Mouse (Mus musculus) heart, embryonic 11.5 days (tissue): ENCODE results near the gene Pigl. TPM values are rescaled to one million over a fixed set of nuclear protein-coding genes. Genes with fewer than 3 reads are reported as not detected.

ENCODE experiments used
- ATAC-seq: fragments of 200-750 bp; cut with Nextera tagmentation; replicated peaks from 2 replicates; pipeline ENCODE4 v1.8.0; 2017; ENCODE audit warnings: moderate library complexity; ENCODE audit not compliant: insufficient number of reproducible peaks, low FRiP score, low TSS enrichment
- H3K27ac ChIP-seq: fragments of 300-500 bp; sonication (generic); 2 replicates; pipeline ENCODE4 v1.5.1; 2014; ENCODE audit warnings: mild to moderate bottlenecking, low read depth, low read length
- H3K27me3 ChIP-seq: fragments of 300-500 bp; sonication (generic); 2 replicates; pipeline ENCODE4 v1.6.1; 2014; ENCODE audit warnings: mild to moderate bottlenecking, low read length, mixed read lengths; ENCODE audit not compliant: control insufficient read depth, insufficient read depth
- H3K36me3 ChIP-seq: fragments of 300-500 bp; sonication (generic); 2 replicates; pipeline ENCODE4 v1.6.1; 2014; ENCODE audit warnings: mild to moderate bottlenecking, low read length, moderate library complexity, mixed read lengths; ENCODE audit not compliant: control insufficient read depth, insufficient read depth
- H3K4me1 ChIP-seq: fragments of 300-500 bp; sonication (generic); 2 replicates; pipeline ENCODE4 v1.6.1; 2014; ENCODE audit warnings: low read length; ENCODE audit not compliant: control insufficient read depth, insufficient read depth
- H3K4me2 ChIP-seq: fragments of 300-500 bp; sonication (generic); 2 replicates; pipeline ENCODE4 v1.6.1; 2014; ENCODE audit warnings: mild to moderate bottlenecking, moderate library complexity
- H3K4me3 ChIP-seq: fragments of 300-500 bp; sonication (generic); 2 replicates; pipeline ENCODE4 v1.5.1; 2014; ENCODE audit warnings: low read depth, low read length
- H3K9ac ChIP-seq: fragments of 300-500 bp; sonication (generic); 2 replicates; pipeline ENCODE4 v1.6.1; 2014; ENCODE audit warnings: mild to moderate bottlenecking, low read depth, low read length, moderate library complexity
- H3K9me3 ChIP-seq: fragments of 300-500 bp; sonication (generic); replicated peaks from 2 replicates; pipeline ENCODE4 v1.6.1; 2016; ENCODE audit warnings: low read length; ENCODE audit not compliant: control insufficient read depth
- WGBS: fragments of 180-500 bp; shearing (Covaris S2); extraction: QIAGEN DNeasy Blood & Tissue Kit; methylation state at CpG from one replicate; pipeline ENCODE4 v1.1.7; 2014; ENCODE audit not compliant: insufficient replicate concordance; 5-methylcytosine and 5-hydroxymethylcytosine counted together
- polyA plus RNA-seq: library from polyadenylated mRNA; unstranded; fragments of >200 nt; fragmentation: Nextera tagmentation; extraction: Ambion mirVana; gene quantifications from 2 replicates; pipeline ENCODE4 v1.2.1, GENCODE M21; 2014

Pigl gene
- polyA plus RNA-seq, 1 experiment from 2014 or later, result 14.0 TPM

GRCm38 (mm10) chr11:62539089-62539890 is 81.0 kb downstream of the Pigl start, which contains the start of gene Cenpv:
Gene Cenpv (minus strand): TSS chr11:62539261.
- Histone ChIP-seq H3K27ac (no peak within 1 kb of the TSS), H3K4me1 (no peaks in the 10 kb centered on the region), H3K27me3 (peaks cover 13% of the 10 kb centered on the region; the same call in 1 of the 2 replicates), H3K9me3 (no peaks in the 10 kb centered on the region), H3K9ac (peak within 1 kb of the TSS; percentile 92), H3K36me3 (no peaks in the 10 kb centered on the region), H3K4me2 (peak within 1 kb of the TSS; percentile 93), H3K4me3 (peak within 1 kb of the TSS; percentile 69)
- ATAC-seq, result peak; percentile 33; the same call in 1 of the 2 replicates
- 6% methylated on average over 55 of the region's 57 CpGs for WGBS

- Histone ChIP-seq H3K4me3 (no peak overlapping the region), H3K27ac (no peak overlapping the region), H3K9ac (no peak overlapping the region), H3K4me2 (no peak overlapping the region), H3K27me3 (peaks cover 13% of the 10 kb centered on the region; the same call in 1 of the 2 replicates), H3K4me1 (no peaks in the 10 kb centered on the region), H3K36me3 (no peaks in the 10 kb centered on the region), H3K9me3 (no peaks in the 10 kb centered on the region)
- WGBS, result 76% methylated on average over 7 of the region's 7 CpGs
- ATAC-seq, result no peak
Measured at GRCm38 (mm10) chr11:62540167-62540566, 81.9 kb downstream of the Pigl start.

- Histone ChIP-seq H3K4me1 (no peaks in the 10 kb centered on the region), H3K4me3 (no peak overlapping the region), H3K27me3 (peaks cover 13% of the 10 kb centered on the region; the same call in 1 of the 2 replicates), H3K36me3 (no peaks in the 10 kb centered on the region), H3K4me2 (no peak overlapping the region), H3K9me3 (no peaks in the 10 kb centered on the region), H3K9ac (no peak overlapping the region), H3K27ac (no peak overlapping the region)
- 65% methylated on average over 2 of the region's 2 CpGs for WGBS
- ATAC-seq, result no peak
Measured at GRCm38 (mm10) chr11:62540969-62541368, 82.7 kb downstream of the Pigl start.

GRCm38 (mm10) chr11:62541581-62541980 is 83.3 kb downstream of the Pigl start:
- Histone ChIP-seq H3K9me3 (no peaks in the 10 kb centered on the region), H3K27ac (no peak overlapping the region), H3K4me1 (no peaks in the 10 kb centered on the region), H3K4me3 (no peak overlapping the region), H3K4me2 (no peak overlapping the region), H3K36me3 (no peaks in the 10 kb centered on the region), H3K9ac (no peak overlapping the region), H3K27me3 (peaks cover 13% of the 10 kb centered on the region; the same call in 1 of the 2 replicates)
- 73% methylated on average over 8 of the region's 8 CpGs for WGBS
- ATAC-seq, result no peak

- ATAC-seq, result no peak
- H3K36me3 ChIP-seq, result no peaks in the 10 kb centered on the region
- no peak overlapping the region for H3K4me3 ChIP-seq
- H3K9ac ChIP-seq, result no peak overlapping the region
- no peaks in the 10 kb centered on the region for H3K9me3 ChIP-seq
- H3K4me2 ChIP-seq, result no peak overlapping the region
- 91% methylated on average over 3 of the region's 3 CpGs for WGBS
- H3K27me3 ChIP-seq, result peaks cover 8% of the 10 kb centered on the region; the same call in 1 of the 2 replicates
- no peak overlapping the region for H3K27ac ChIP-seq
- H3K4me1 ChIP-seq, result no peaks in the 10 kb centered on the region
Measured at GRCm38 (mm10) chr11:62543991-62544390, 85.7 kb downstream of the Pigl start.

- H3K9ac ChIP-seq, result peak overlapping the region; percentile 86
- peaks cover 8% of the 10 kb centered on the region; the same call in 1 of the 2 replicates for H3K36me3 ChIP-seq
- ATAC-seq, result no peak
- no peaks in the 10 kb centered on the region for H3K9me3 ChIP-seq
- peak overlapping the region; percentile 95 for H3K27ac ChIP-seq
- H3K4me2 ChIP-seq, result peak overlapping the region; percentile 84
- H3K4me3 ChIP-seq, result peak overlapping the region; percentile 79
- peaks cover 15% of the 10 kb centered on the region for H3K4me1 ChIP-seq
- 19% methylated on average over 5 of the region's 5 CpGs for WGBS
- H3K27me3 ChIP-seq, result no peaks in the 10 kb centered on the region
Measured at GRCm38 (mm10) chr11:62549782-62550181, 91.5 kb downstream of the Pigl start.

GRCm38 (mm10) chr11:62550227-62550685 is 92.0 kb downstream of the Pigl start:
- Histone ChIP-seq H3K9me3 (no peaks in the 10 kb centered on the region), H3K4me3 (peak overlapping the region; percentile 79), H3K27me3 (no peaks in the 10 kb centered on the region), H3K4me1 (peaks cover 17% of the 10 kb centered on the region), H3K4me2 (peak overlapping the region; percentile 84), H3K36me3 (peaks cover 8% of the 10 kb centered on the region; the same call in 1 of the 2 replicates), H3K27ac (peak overlapping the region; percentile 95), H3K9ac (peak overlapping the region; percentile 86)
- ATAC-seq, result peak; percentile 59
- 4% methylated on average over 11 of the region's 11 CpGs for WGBS

- H3K9me3 ChIP-seq, result no peaks in the 10 kb centered on the region
- H3K27me3 ChIP-seq, result no peaks in the 10 kb centered on the region
- ATAC-seq, result peak; percentile 94
- peak within 1 kb of the TSS; percentile 86 for H3K9ac ChIP-seq
- under 1% methylated on average over 40 of the region's 40 CpGs for WGBS
- peaks cover 17% of the 10 kb centered on the region for H3K4me1 ChIP-seq
- H3K36me3 ChIP-seq, result peaks cover 8% of the 10 kb centered on the region; the same call in 1 of the 2 replicates
- peak within 1 kb of the TSS; percentile 95 for H3K27ac ChIP-seq
- peak within 1 kb of the TSS; percentile 84 for H3K4me2 ChIP-seq
- peak within 1 kb of the TSS; percentile 79 for H3K4me3 ChIP-seq
Measured at GRCm38 (mm10) chr11:62550727-62551225, 92.5 kb downstream of the Pigl start, which contains the start of gene Ubb. Gene Ubb (plus strand): TSS chr11:62551171.
